Mouse (Mus musculus): Measurements from ENCODE around the gene Cbfa2t2.

Cbfa2t2 gene

GRCm38 (mm10) chr2:154426188-154426904 is 9.9 kb upstream of the Cbfa2t2 start:
- no peak for DNase-seq

- no peak for DNase-seq
Observed at GRCm38 (mm10) chr2:154426905-154427852, 9.1 kb upstream of the Cbfa2t2 start.

- DNase-seq = peak; percentile 84
Observed at GRCm38 (mm10) chr2:154427853-154428360, 8.4 kb upstream of the Cbfa2t2 start.

GRCm38 (mm10) chr2:154430566-154430965 is 5.7 kb upstream of the Cbfa2t2 start:
- no peak for DNase-seq

GRCm38 (mm10) chr2:154432696-154433095 is 3.6 kb upstream of the Cbfa2t2 start:
- no peak for DNase-seq

GRCm38 (mm10) chr2:154433391-154433790 is 2.9 kb upstream of the Cbfa2t2 start:
- peak; percentile 47 for DNase-seq

GRCm38 (mm10) chr2:154434690-154435089 is 1.6 kb upstream of the Cbfa2t2 start:
- DNase-seq = no peak

- peak; percentile 99 for DNase-seq
Observed at GRCm38 (mm10) chr2:154436076-154436457, 214 bp upstream of the Cbfa2t2 start.

GRCm38 (mm10) chr2:154437191-154437527 is 878 bp downstream of the Cbfa2t2 start:
- no peak for DNase-seq

- no peak for DNase-seq
Observed at GRCm38 (mm10) chr2:154440453-154440852, 4.2 kb downstream of the Cbfa2t2 start.

- no peak for DNase-seq
Observed at GRCm38 (mm10) chr2:154447821-154448220, 11.5 kb downstream of the Cbfa2t2 start.

GRCm38 (mm10) chr2:154448633-154449032 is 12.4 kb downstream of the Cbfa2t2 start:
- DNase-seq = no peak

- DNase-seq = no peak
Observed at GRCm38 (mm10) chr2:154452951-154453350, 16.7 kb downstream of the Cbfa2t2 start.

GRCm38 (mm10) chr2:154454099-154454498 is 17.8 kb downstream of the Cbfa2t2 start:
- no peak for DNase-seq

GRCm38 (mm10) chr2:154454605-154455004 is 18.3 kb downstream of the Cbfa2t2 start:
- peak; percentile 40 for DNase-seq

GRCm38 (mm10) chr2:154455776-154456175 is 19.5 kb downstream of the Cbfa2t2 start:
- peak; percentile 72 for DNase-seq

GRCm38 (mm10) chr2:154456621-154457020 is 20.3 kb downstream of the Cbfa2t2 start:
- no peak for DNase-seq

- DNase-seq = no peak
Observed at GRCm38 (mm10) chr2:154459262-154459661, 23.0 kb downstream of the Cbfa2t2 start.

- DNase-seq = peak; percentile 78
Observed at GRCm38 (mm10) chr2:154459851-154460250, 23.6 kb downstream of the Cbfa2t2 start.

GRCm38 (mm10) chr2:154463621-154464198 is 27.4 kb downstream of the Cbfa2t2 start:
- no peak for DNase-seq

- DNase-seq = no peak
Observed at GRCm38 (mm10) chr2:154465914-154466335, 29.6 kb downstream of the Cbfa2t2 start.

GRCm38 (mm10) chr2:154467139-154467538 is 30.9 kb downstream of the Cbfa2t2 start:
- DNase-seq = no peak

Data from kidney, postnatal 14 days (tissue).